Mouse (Mus musculus) ES-Bruce4 (cell line): ENCODE results near the gene Setd6.

Source experiments
- CTCF ChIP-seq: IDR thresholded peaks from one replicate; pipeline ENCODE4 v1.8.1; 2011; ENCODE audit warnings: low read depth, low read length
- POLR2A ChIP-seq: IDR thresholded peaks from one replicate; pipeline ENCODE4 v1.8.1; 2011; ENCODE audit warnings: low read length; ENCODE audit not compliant: insufficient read depth

GRCm38 (mm10) chr8:95716546-95717335 lies 1.1 kb downstream of the Setd6 start:
- TF ChIP-seq CTCF (no peak), POLR2A (no peak)
